Mouse (Mus musculus): Measurements from ENCODE around the gene Hhatl. TPM values are rescaled to one million over a fixed set of nuclear protein-coding genes. Genes with fewer than 3 reads are reported as not detected.
A peak's percentile ranks its signal among the peaks of the same experiment; 100 is the strongest.

Gene Hhatl
- total RNA-seq, 1 experiment = 0.09 TPM

- Histone ChIP-seq H3K4me3 (ENCODE audit: insufficient read depth in 1 of 2, low read depth in 1 of 2, low read length in 2 of 2, poor library complexity in 1 of 2, severe bottlenecking in 1 of 2) (peak overlapping the region; percentile 73 to 77; a peak in 3 of 4 replicates), H3K9me3 (ENCODE audit: control insufficient read depth, insufficient read depth, low read depth, low read length) (no peaks in the 10 kb centered on the region), H3K27ac (ENCODE audit: insufficient read depth, low read depth, low read length, poor library complexity, severe bottlenecking) (no peak overlapping the region), H3K36me3 (ENCODE audit: control insufficient read depth, insufficient read depth, low read length, poor library complexity, severe bottlenecking) (peaks cover 7% of the 10 kb centered on the region), H3K9ac (ENCODE audit: insufficient read depth, low read depth, low read length, poor library complexity, severe bottlenecking) (peak overlapping the region; percentile 84), H3K4me1 (ENCODE audit: control insufficient read depth in 2 of 2, insufficient read depth in 2 of 2, low read length in 2 of 2, poor library complexity in 1 of 2) (peaks cover 0 to 29% of the 10 kb centered on the region in 2 experiments; a peak in 2 of 4 replicates)
- TF ChIP-seq HCFC1 (IDR thresholded peaks at IDR 0.05; ENCODE audit: borderline replicate concordance, insufficient read depth, low read length) (no peak), CHD2 (IDR thresholded peaks at IDR 0.05; ENCODE audit: low read depth, low read length) (no peak), ZNF384 (IDR thresholded peaks at IDR 0.05; ENCODE audit: low read depth, low read length) (no peak), ZC3H11A (IDR thresholded peaks at IDR 0.05; ENCODE audit: borderline replicate concordance, low read depth, low read length) (no peak), MAFK (IDR thresholded peaks at IDR 0.05; ENCODE audit: insufficient read depth, low read depth, low read length) (no peak)
- DNase-seq (ENCODE audit: low read depth, low spot score) = no peak
- in situ Hi-C loops (cut with MboI; ENCODE audit: low sequenced_read_pairs in 2 of 2, unreplicated experiment in 2 of 2) = no loop called here
These were observed 31.1 kb downstream of the Hhatl start for GRCm38 (mm10) chr9:121761091-121761665.

GRCm38 (mm10) chr9:121760271-121761090 lies 31.8 kb downstream of the Hhatl start:
- H3K4me1 ChIP-seq (ENCODE audit: control insufficient read depth in 2 of 2, insufficient read depth in 2 of 2, low read length in 2 of 2, poor library complexity in 1 of 2) = peaks cover 0 to 29% of the 10 kb centered on the region in 2 experiments; a peak in 2 of 4 replicates
- in situ Hi-C loops (cut with MboI; ENCODE audit: low sequenced_read_pairs in 2 of 2, unreplicated experiment in 2 of 2) = no loop called here
- DNase-seq (ENCODE audit: low read depth, low spot score) = no peak
- H3K36me3 ChIP-seq (ENCODE audit: control insufficient read depth, insufficient read depth, low read length, poor library complexity, severe bottlenecking) = peaks cover 9% of the 10 kb centered on the region
- TF ChIP-seq ZNF384 (IDR thresholded peaks at IDR 0.05; ENCODE audit: low read depth, low read length) (no peak), MAFK (IDR thresholded peaks at IDR 0.05; ENCODE audit: insufficient read depth, low read depth, low read length) (no peak), HCFC1 (IDR thresholded peaks at IDR 0.05; ENCODE audit: borderline replicate concordance, insufficient read depth, low read length) (no peak), ZC3H11A (IDR thresholded peaks at IDR 0.05; ENCODE audit: borderline replicate concordance, low read depth, low read length) (no peak), CHD2 (IDR thresholded peaks at IDR 0.05; ENCODE audit: low read depth, low read length) (no peak)
- H3K9ac ChIP-seq (ENCODE audit: insufficient read depth, low read depth, low read length, poor library complexity, severe bottlenecking) = peak overlapping the region; percentile 84
- no peaks in the 10 kb centered on the region for H3K9me3 ChIP-seq (ENCODE audit: control insufficient read depth, insufficient read depth, low read depth, low read length)
- H3K4me3 ChIP-seq (ENCODE audit: insufficient read depth in 1 of 2, low read depth in 1 of 2, low read length in 2 of 2, poor library complexity in 1 of 2, severe bottlenecking in 1 of 2) = peak overlapping the region; percentile 73 to 77
- H3K27ac ChIP-seq (ENCODE audit: insufficient read depth, low read depth, low read length, poor library complexity, severe bottlenecking) = peak overlapping the region; percentile 7; the same call in 1 of the 2 replicates

- peaks cover 10% of the 10 kb centered on the region for H3K36me3 ChIP-seq (ENCODE audit: control insufficient read depth, insufficient read depth, low read length, poor library complexity, severe bottlenecking)
- DNase-seq (ENCODE audit: low read depth, low spot score) = no peak
- peaks cover 0 to 24% of the 10 kb centered on the region in 2 experiments; a peak in 2 of 4 replicates for H3K4me1 ChIP-seq (ENCODE audit: control insufficient read depth in 2 of 2, insufficient read depth in 2 of 2, low read length in 2 of 2, poor library complexity in 1 of 2)
- no peaks in the 10 kb centered on the region for H3K9me3 ChIP-seq (ENCODE audit: control insufficient read depth, insufficient read depth, low read depth, low read length)
- in situ Hi-C loops (cut with MboI; ENCODE audit: low sequenced_read_pairs in 2 of 2, unreplicated experiment in 2 of 2) = no loop called here
- no peak within 1 kb of the TSS for H3K27ac ChIP-seq (ENCODE audit: insufficient read depth, low read depth, low read length, poor library complexity, severe bottlenecking)
- no peak for TF ChIP-seq HCFC1 (IDR thresholded peaks at IDR 0.05; ENCODE audit: borderline replicate concordance, insufficient read depth, low read length)
- peak within 1 kb of the TSS; percentile 84 for H3K9ac ChIP-seq (ENCODE audit: insufficient read depth, low read depth, low read length, poor library complexity, severe bottlenecking)
- H3K4me3 ChIP-seq (ENCODE audit: insufficient read depth in 1 of 2, low read depth in 1 of 2, low read length in 2 of 2, poor library complexity in 1 of 2, severe bottlenecking in 1 of 2) = peak within 1 kb of the TSS; percentile 77 to 92
These were observed 32.9 kb downstream of the Hhatl start, which contains the start of gene Zfp651 for GRCm38 (mm10) chr9:121759091-121760081. Gene Zfp651, plus strand, starts transcription at chr9:121759330.
